In genomic region chr3:81773012-81773411, GRCm38 (mm10) we compare ENCODE assay signal across 26 mouse cellular contexts.
"Had no signal": no experiment of that assay in that cellular context is flagged by ENCODE, and none has a peak within 500 bp of the region (broad histone marks: within the 10 kb centered on the region; RNA-seq: fewer than 3 reads in every experiment).

No protein-coding gene starts in this region.

- H3K27me3 ChIP-seq: embryonic facial prominence, embryonic 12.5 days; embryonic facial prominence, embryonic 13.5 days; embryonic facial prominence, embryonic 15.5 days; forebrain, embryonic 12.5 days; forebrain, embryonic 13.5 days; forebrain, embryonic 15.5 days; heart, embryonic 12.5 days had no signal

- H3K9ac ChIP-seq: embryonic facial prominence, embryonic 12.5 days; embryonic facial prominence, embryonic 13.5 days; embryonic facial prominence, embryonic 15.5 days; forebrain, embryonic 12.5 days; forebrain, embryonic 13.5 days; forebrain, embryonic 15.5 days; forebrain, postnatal 0 days; heart, embryonic 12.5 days had no signal

- H3K9me3 ChIP-seq: embryonic facial prominence, embryonic 10.5 days; embryonic facial prominence, embryonic 12.5 days; embryonic facial prominence, embryonic 13.5 days; embryonic facial prominence, embryonic 15.5 days; forebrain, embryonic 10.5 days; forebrain, embryonic 12.5 days; forebrain, embryonic 13.5 days; forebrain, embryonic 15.5 days; heart, embryonic 10.5 days; heart, embryonic 12.5 days had no signal

- H3K4me3 ChIP-seq: embryonic facial prominence, embryonic 10.5 days; embryonic facial prominence, embryonic 12.5 days; embryonic facial prominence, embryonic 13.5 days; embryonic facial prominence, embryonic 15.5 days; erythroblast, embryonic 14.5 days; forebrain, embryonic 10.5 days; forebrain, embryonic 12.5 days; forebrain, embryonic 13.5 days; forebrain, embryonic 15.5 days; gastrocnemius, adult 2 months; heart, adult 2 months; heart, embryonic 10.5 days; heart, embryonic 12.5 days had no signal

- DNase-seq: cerebellum, adult 9-11 months; cerebellum, postnatal 10 days; cerebellum, postnatal 14 days; cerebellum, postnatal 25 days; cerebellum, postnatal 36 days; embryo, embryonic 11 days; forebrain, postnatal 0 days; gastrocnemius, adult 2 months; gastrocnemius, postnatal 10 days; gastrocnemius, postnatal 25 days; gastrocnemius, postnatal 36 days; heart, adult 11 months; heart, adult 18-20 months; heart, adult 2 months had no signal

- H3K27ac ChIP-seq: embryonic facial prominence, embryonic 10.5 days; embryonic facial prominence, embryonic 12.5 days; embryonic facial prominence, embryonic 13.5 days; embryonic facial prominence, embryonic 15.5 days; forebrain, embryonic 10.5 days; forebrain, embryonic 12.5 days; forebrain, embryonic 13.5 days; forebrain, embryonic 15.5 days; gastrocnemius, adult 2 months; heart, adult 2 months; heart, embryonic 10.5 days had no signal

- H3K4me2 ChIP-seq: embryonic facial prominence, embryonic 12.5 days; embryonic facial prominence, embryonic 13.5 days; embryonic facial prominence, embryonic 15.5 days; forebrain, embryonic 12.5 days; forebrain, embryonic 13.5 days; forebrain, embryonic 15.5 days; heart, embryonic 11.5 days; heart, embryonic 12.5 days had no signal

- H3K36me3 ChIP-seq: embryonic facial prominence, embryonic 10.5 days; embryonic facial prominence, embryonic 12.5 days; embryonic facial prominence, embryonic 13.5 days; embryonic facial prominence, embryonic 15.5 days; forebrain, embryonic 10.5 days; forebrain, embryonic 12.5 days; forebrain, embryonic 15.5 days; heart, embryonic 10.5 days; heart, embryonic 12.5 days had no signal

- H3K4me1 ChIP-seq: embryonic facial prominence, embryonic 10.5 days; embryonic facial prominence, embryonic 12.5 days; embryonic facial prominence, embryonic 13.5 days; embryonic facial prominence, embryonic 15.5 days; forebrain, embryonic 10.5 days; forebrain, embryonic 12.5 days; forebrain, embryonic 13.5 days; forebrain, embryonic 15.5 days; heart, embryonic 10.5 days; heart, embryonic 12.5 days had no signal
